Mouse (Mus musculus): Measurements from ENCODE around the gene Gpr87. TPM values are rescaled to one million over a fixed set of nuclear protein-coding genes. Genes with fewer than 3 reads are reported as not detected.
A peak's percentile ranks its signal among the peaks of the same experiment; 100 is the strongest.
"Not testable (repeated sequence)": the region's sequence is repeated elsewhere in the genome, so short reads cannot be mapped to it uniquely, and the experiment has no call there.

Gene Gpr87
- total and polyA plus RNA-seq, 3 experiments, result not detected

DNA sequence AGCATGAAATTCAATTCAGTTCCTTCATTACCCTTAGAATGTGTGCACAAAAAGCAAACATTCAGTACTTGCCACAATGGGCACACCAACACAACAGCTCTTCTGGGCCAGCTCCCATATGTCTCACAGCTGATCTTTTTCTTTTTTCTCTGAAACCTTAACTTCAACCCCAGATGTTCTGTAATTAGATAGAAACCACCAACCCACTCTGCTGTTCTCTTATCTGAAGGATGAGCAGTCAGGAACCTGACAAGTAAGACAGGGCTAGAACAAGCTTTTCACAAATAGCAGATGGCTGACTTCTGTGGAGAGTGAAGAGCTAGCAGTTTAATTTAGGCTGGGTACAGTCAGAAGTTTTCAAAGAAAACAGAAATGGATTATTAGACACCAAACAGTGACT lies 45.3 kb downstream of the Gpr87 start:
- dilution Hi-C loops (cut with MboI; ENCODE audit: extremely low pct_ligation_motif_present, extremely low pct_unique_long_range_greater_than_20kb, low sequenced_read_pairs), result no loop called here
- no peak for DNase-seq (ENCODE audit: extremely low read depth)
- H3K27ac ChIP-seq (ENCODE audit: insufficient read depth, low read depth), result no peak overlapping the region

DNA sequence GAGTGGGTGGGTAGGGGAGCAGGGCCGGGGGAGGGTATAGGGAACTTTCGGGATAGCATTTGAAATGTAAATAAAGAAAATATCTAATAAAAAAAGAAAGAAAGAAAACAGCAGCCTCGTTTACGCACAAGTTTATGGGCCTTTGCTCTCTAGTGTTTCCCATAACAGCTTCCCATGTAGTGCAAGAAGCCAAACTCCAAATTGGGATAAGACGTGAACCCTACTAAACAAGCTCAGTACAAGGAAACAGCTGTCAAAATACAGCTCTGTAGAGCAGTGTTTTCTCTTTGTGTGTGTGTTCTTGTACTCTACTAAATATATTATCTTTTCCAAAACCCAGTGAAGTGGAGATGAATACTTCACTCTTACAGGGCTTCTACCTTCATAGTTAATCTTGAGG lies 49.7 kb downstream of the Gpr87 start:
- H3K79me2 ChIP-seq (replicated peaks; ENCODE audit: control insufficient read depth, extremely low read depth, insufficient read depth, poor library complexity, severe bottlenecking), result no peaks in the 10 kb centered on the region
- no peaks in the 10 kb centered on the region for H3K36me3 ChIP-seq (replicated peaks in 1 of 2; ENCODE audit: control insufficient read depth in 1 of 2, insufficient read depth in 1 of 2, low read length in 1 of 2)
- H3K27ac ChIP-seq (ENCODE audit: insufficient read depth, low read depth), result no peak overlapping the region
- in situ Hi-C loops (cut with MboI; ENCODE audit: low pct_ligation_motif_present, low pct_unique_long_range_greater_than_20kb, low sequenced_read_pairs) (no loop called here), dilution Hi-C loops (cut with MboI; ENCODE audit: extremely low pct_ligation_motif_present, extremely low pct_unique_long_range_greater_than_20kb, low sequenced_read_pairs) (no loop called here)
- no peaks in the 10 kb centered on the region for H3K9me3 ChIP-seq (replicated peaks; ENCODE audit: low read length)
- H3K27me3 ChIP-seq (replicated peaks), result no peaks in the 10 kb centered on the region
- H3K4me3 ChIP-seq (replicated peaks in 1 of 3; ENCODE audit: low read depth in 2 of 3, low read length in 2 of 3, poor library complexity in 1 of 3), result no peak overlapping the region
- DNase-seq (ENCODE audit: extremely low read depth), result no peak
- H3K4me1 ChIP-seq (ENCODE audit: control insufficient read depth in 1 of 2, insufficient read depth in 2 of 2), result peaks cover 4 to 20% of the 10 kb centered on the region in 2 experiments; a peak in 3 of 4 replicates
- TF ChIP-seq ZMIZ1 (IDR thresholded peaks at IDR 0.05; ENCODE audit: low read depth, low read length) (no peak), NRF1 (IDR thresholded peaks at IDR 0.05; ENCODE audit: low read depth, low read length) (no peak), USF2 (conservative IDR thresholded peaks at IDR 0.05; ENCODE audit: low read depth, low read length) (no peak), ZKSCAN1 (IDR thresholded peaks at IDR 0.05; ENCODE audit: borderline replicate concordance, low read depth, low read length) (no peak), BHLHE40 (IDR thresholded peaks at IDR 0.05; ENCODE audit: low read depth, low read length) (no peak), IRF4 (IDR thresholded peaks at IDR 0.05; ENCODE audit: low read depth, low read length) (no peak)
- no peak overlapping the region for H3K9ac ChIP-seq (ENCODE audit: insufficient read depth, low read depth)
- no peak overlapping the region for H3K4me2 ChIP-seq (ENCODE audit: insufficient read depth, low read depth, poor library complexity, severe bottlenecking)

More for the DNA sequence above, 45.3 kb downstream of the Gpr87 start:
- H3K27me3 ChIP-seq (replicated peaks), result no peaks in the 10 kb centered on the region
- no peak overlapping the region for H3K9ac ChIP-seq (ENCODE audit: insufficient read depth, low read depth)
- no peak overlapping the region for H3K4me3 ChIP-seq (replicated peaks in 1 of 3; ENCODE audit: low read depth in 2 of 3, low read length in 2 of 3, poor library complexity in 1 of 3)
- no peak overlapping the region for H3K4me2 ChIP-seq (ENCODE audit: insufficient read depth, low read depth, poor library complexity, severe bottlenecking)
- TF ChIP-seq USF1 (IDR thresholded peaks at IDR 0.05; ENCODE audit: low read depth, low read length) (no peak), SIN3A (IDR thresholded peaks at IDR 0.05; ENCODE audit: low read length) (0 out of 2 replicates have a peak, but pooled peaks have one; percentile 43)
- H3K79me2 ChIP-seq (replicated peaks; ENCODE audit: control insufficient read depth, extremely low read depth, insufficient read depth, poor library complexity, severe bottlenecking), result no peaks in the 10 kb centered on the region
- H3K9me3 ChIP-seq (replicated peaks; ENCODE audit: low read length), result no peaks in the 10 kb centered on the region
- no peaks in the 10 kb centered on the region for H3K36me3 ChIP-seq (replicated peaks in 1 of 2; ENCODE audit: control insufficient read depth in 1 of 2, insufficient read depth in 1 of 2, low read length in 1 of 2)
- peaks cover 4 to 27% of the 10 kb centered on the region in 2 experiments; a peak in 3 of 4 replicates for H3K4me1 ChIP-seq (ENCODE audit: control insufficient read depth in 1 of 2, insufficient read depth in 2 of 2)
- in situ Hi-C loops (cut with MboI; ENCODE audit: low pct_ligation_motif_present, low pct_unique_long_range_greater_than_20kb, low sequenced_read_pairs), result loop anchor here (25.0 kb wide), 1 partner anchor 588 kb away; the partner anchor contains the start of gene Gm5538

DNA sequence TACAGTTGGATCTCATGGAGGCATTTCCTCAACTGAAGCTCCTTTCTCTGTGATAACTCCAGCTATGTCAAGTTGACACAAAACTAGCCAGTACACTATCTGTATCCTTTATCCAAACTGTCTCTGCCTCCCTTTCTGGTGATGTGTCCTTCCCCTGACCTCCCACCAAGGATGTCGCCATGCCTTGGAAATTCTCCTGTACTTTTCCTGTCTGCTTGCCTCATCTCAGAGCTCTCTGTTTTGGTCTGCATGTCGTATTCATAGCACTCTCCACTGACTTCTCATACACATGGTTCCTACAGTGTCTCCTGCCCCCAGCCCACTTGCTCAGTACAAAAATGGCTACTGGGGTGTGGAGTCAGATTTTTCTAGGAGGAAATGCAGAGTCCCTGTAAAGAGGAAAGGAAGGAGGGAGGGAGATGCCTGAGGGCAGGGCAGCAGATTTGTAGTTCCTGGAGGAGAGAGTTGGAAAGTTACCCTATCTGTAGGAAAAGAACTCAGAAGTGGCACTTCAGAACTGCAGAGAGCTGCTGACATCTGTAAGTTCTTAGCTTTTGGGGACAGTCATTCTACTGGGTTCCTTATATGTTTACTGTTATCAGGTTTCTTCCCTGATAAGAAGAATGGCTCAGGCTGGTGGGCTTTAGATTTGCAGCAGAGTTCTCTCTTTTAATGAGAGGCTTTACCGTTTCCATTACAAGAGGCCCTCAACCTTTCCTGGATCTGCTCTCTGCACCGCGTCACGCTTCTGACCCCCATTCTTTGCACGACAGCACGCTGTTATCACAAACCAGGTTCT lies 53.2 kb downstream of the Gpr87 start:
- Histone ChIP-seq H3K79me2 (replicated peaks; ENCODE audit: control insufficient read depth, extremely low read depth, insufficient read depth, poor library complexity, severe bottlenecking) (no peaks in the 10 kb centered on the region), H3K9ac (ENCODE audit: insufficient read depth, low read depth) (no peak overlapping the region), H3K27ac (ENCODE audit: insufficient read depth, low read depth) (no peak overlapping the region), H3K4me2 (ENCODE audit: insufficient read depth, low read depth, poor library complexity, severe bottlenecking) (no peak overlapping the region), H3K36me3 (replicated peaks in 1 of 2; ENCODE audit: control insufficient read depth in 1 of 2, insufficient read depth in 1 of 2, low read length in 1 of 2) (no peaks in the 10 kb centered on the region), H3K4me3 (replicated peaks in 1 of 3; ENCODE audit: low read depth in 2 of 3, low read length in 2 of 3, poor library complexity in 1 of 3) (no peak overlapping the region), H3K27me3 (replicated peaks) (no peaks in the 10 kb centered on the region), H3K9me3 (replicated peaks; ENCODE audit: low read length) (no peaks in the 10 kb centered on the region), H3K4me1 (ENCODE audit: control insufficient read depth in 1 of 2, insufficient read depth in 2 of 2) (peaks cover 0 to 3% of the 10 kb centered on the region in 2 experiments; a peak in 1 of 4 replicates)
- in situ Hi-C loops (cut with MboI; ENCODE audit: low pct_ligation_motif_present, low pct_unique_long_range_greater_than_20kb, low sequenced_read_pairs), result no loop called here
- DNase-seq (ENCODE audit: extremely low read depth), result no peak
- dilution Hi-C loops (cut with MboI; ENCODE audit: extremely low pct_ligation_motif_present, extremely low pct_unique_long_range_greater_than_20kb, low sequenced_read_pairs), result no loop called here
- no peak for TF ChIP-seq ZMIZ1 (IDR thresholded peaks at IDR 0.05; ENCODE audit: low read depth, low read length)
- no peak for TF ChIP-seq JUN (IDR thresholded peaks at IDR 0.05; ENCODE audit: insufficient read depth, low read depth, low read length)
- TF ChIP-seq KAT2A (IDR thresholded peaks at IDR 0.05; ENCODE audit: insufficient replicate concordance, low read length), result no peak

DNA sequence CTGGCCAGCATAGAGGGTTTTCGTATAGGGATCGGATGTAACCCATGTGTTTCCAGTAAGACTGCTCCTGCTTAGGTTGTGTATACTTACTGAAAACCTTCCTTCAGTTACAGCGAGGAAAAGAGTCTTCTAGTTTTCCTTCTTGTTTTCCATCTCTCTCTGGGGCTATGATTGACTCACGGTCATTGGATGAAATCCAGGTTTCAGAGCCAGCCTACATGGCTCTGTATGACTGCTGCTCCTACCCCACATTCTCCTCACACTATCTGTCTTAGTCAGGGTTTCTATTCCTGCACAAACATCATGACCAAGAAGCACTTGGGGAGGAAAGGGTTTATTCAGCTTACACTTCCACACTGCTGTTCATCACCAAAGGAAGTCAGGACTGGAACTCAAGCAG lies 54.0 kb downstream of the Gpr87 start:
- H3K4me1 ChIP-seq (ENCODE audit: control insufficient read depth in 1 of 2, insufficient read depth in 2 of 2); dilution Hi-C loops (cut with MboI; ENCODE audit: extremely low pct_ligation_motif_present, extremely low pct_unique_long_range_greater_than_20kb, low sequenced_read_pairs); H3K9ac ChIP-seq (ENCODE audit: insufficient read depth, low read depth); H3K9me3 ChIP-seq (replicated peaks; ENCODE audit: low read length); H3K79me2 ChIP-seq (replicated peaks; ENCODE audit: control insufficient read depth, extremely low read depth, insufficient read depth, poor library complexity, severe bottlenecking); in situ Hi-C loops (cut with MboI; ENCODE audit: low pct_ligation_motif_present, low pct_unique_long_range_greater_than_20kb, low sequenced_read_pairs); H3K27me3 ChIP-seq (replicated peaks); H3K4me2 ChIP-seq (ENCODE audit: insufficient read depth, low read depth, poor library complexity, severe bottlenecking); H3K4me3 ChIP-seq (replicated peaks in 1 of 3; ENCODE audit: low read depth in 2 of 3, low read length in 2 of 3, poor library complexity in 1 of 3); DNase-seq (ENCODE audit: extremely low read depth); H3K36me3 ChIP-seq (replicated peaks in 1 of 2; ENCODE audit: control insufficient read depth in 1 of 2, insufficient read depth in 1 of 2, low read length in 1 of 2); H3K27ac ChIP-seq (ENCODE audit: insufficient read depth, low read depth): not testable (repeated sequence)

Measured in CH12.LX (cell line).